24 mouse cellular contexts compared by ENCODE assay signal in the genomic region with DNA sequence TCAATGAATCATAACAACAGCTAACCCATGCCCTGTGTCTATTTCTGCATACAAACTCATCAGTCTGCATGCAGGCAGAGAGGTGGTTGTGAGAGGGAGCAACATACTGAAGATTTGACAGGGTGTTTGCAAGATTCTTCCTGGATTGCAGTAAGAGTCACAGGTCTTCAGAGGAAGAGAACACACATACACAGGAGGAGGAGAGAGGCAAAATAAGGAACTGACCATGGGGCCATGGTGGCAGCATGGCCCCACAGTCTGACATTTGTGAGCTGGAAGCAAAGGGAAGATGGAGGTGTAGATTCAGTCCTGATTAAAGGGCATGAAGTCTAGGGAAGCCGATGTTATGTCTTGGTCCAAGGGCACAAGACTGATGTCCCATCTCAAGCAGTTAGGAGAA.
DNase-seq lines count a peak whose midpoint lies in the region; ATAC-seq and TF ChIP-seq lines count a peak whose summit lies in the region.
"Had no signal": no experiment of that assay in that cellular context is flagged by ENCODE, and none has a peak within 500 bp of the region (broad histone marks: within the 10 kb centered on the region; RNA-seq: fewer than 3 reads in every experiment).

No protein-coding gene starts in this region.

- H3K4me3 ChIP-seq in heart, embryonic 13.5 days = no peak overlapping the region
- H3K4me3 ChIP-seq in heart, adult 2 months = no peak overlapping the region
- H3K4me3 ChIP-seq in heart, embryonic 16.5 days (ENCODE audit: low read length) = no peak overlapping the region
- H3K4me3 ChIP-seq in midbrain, embryonic 11.5 days (ENCODE audit: low read depth, low read length) = no peak overlapping the region
- H3K4me3 ChIP-seq in midbrain, embryonic 13.5 days (replicated peaks) = no peak overlapping the region
- H3K4me3 ChIP-seq: forebrain, embryonic 10.5 days; hindbrain, embryonic 10.5 days; hindbrain, embryonic 13.5 days; intestine, embryonic 15.5 days had no signal

- TF ChIP-seq POLR2A in heart, adult 2 months (IDR thresholded peaks at IDR 0.05; ENCODE audit: insufficient read depth, low read depth, low read length) = no peak

- H3K79me2 ChIP-seq in heart, adult 2 months (replicated peaks; ENCODE audit: control insufficient read depth, insufficient read depth, low read length) = no peaks in the 10 kb centered on the region

- no peak for ATAC-seq in heart, embryonic 13.5 days (ENCODE audit: extremely low read depth, insufficient number of reproducible peaks, low FRiP score, low TSS enrichment)
- no peak for ATAC-seq in heart, embryonic 16.5 days (replicated peaks; ENCODE audit: extremely low read depth, insufficient read depth, low FRiP score)
- no peak for ATAC-seq in midbrain, embryonic 11.5 days (ENCODE audit: low FRiP score)
- ATAC-seq in midbrain, embryonic 13.5 days = no peak
- ATAC-seq: CD4-positive, CD25-positive, alpha-beta regulatory T cell, adult 4 months; forebrain, embryonic 14.5 days; hindbrain, embryonic 16.5 days; intestine, embryonic 15.5 days had no signal

- H3K36me3 ChIP-seq in heart, embryonic 13.5 days = no peaks in the 10 kb centered on the region
- H3K36me3 ChIP-seq in heart, adult 2 months (ENCODE audit: control insufficient read depth, insufficient read depth, low read length) = no peaks in the 10 kb centered on the region
- H3K36me3 ChIP-seq in heart, embryonic 16.5 days (ENCODE audit: control insufficient read depth, insufficient read depth) = no peaks in the 10 kb centered on the region
- no peaks in the 10 kb centered on the region for H3K36me3 ChIP-seq in midbrain, embryonic 11.5 days (ENCODE audit: control insufficient read depth, insufficient read depth, low read length)
- H3K36me3 ChIP-seq in midbrain, embryonic 13.5 days = no peaks in the 10 kb centered on the region
- H3K36me3 ChIP-seq: forebrain, embryonic 10.5 days; hindbrain, embryonic 10.5 days; hindbrain, embryonic 13.5 days; intestine, embryonic 15.5 days had no signal

- WGBS in heart, embryonic 13.5 days = 73% methylated on average over 1 of the region's 1 CpGs
- WGBS in heart, adult 2 months = 69% methylated on average over 1 of the region's 1 CpGs
- 81% methylated on average over 1 of the region's 1 CpGs for WGBS in heart, embryonic 16.5 days
- 100% methylated on average over 1 of the region's 1 CpGs for WGBS in midbrain, embryonic 11.5 days
- 94% methylated on average over 1 of the region's 1 CpGs for WGBS in midbrain, embryonic 13.5 days

- DNase-seq in heart, adult 2 months = no peak
- DNase-seq in heart, adult 8-10 months (ENCODE audit: low spot score) = no peak
- DNase-seq in midbrain, embryonic 11.5 days (ENCODE audit: low spot score, missing footprints) = peak; percentile 75
- DNase-seq in spleen, postnatal 14 days (ENCODE audit: low spot score in 2 of 2) = no peak
- DNase-seq: adrenal gland, adult 8-10 months; adrenal gland, postnatal 25 days; cerebellum, adult 11-12 months; cerebellum, adult 8-10 months; cerebellum, postnatal 10 days; cerebellum, postnatal 36 days; gastrocnemius, postnatal 25 days; heart, postnatal 14 days; kidney, adult 11 months; kidney, adult 8-10 months had no signal

- H3K4me2 ChIP-seq in heart, embryonic 13.5 days = no peak overlapping the region
- no peak overlapping the region for H3K4me2 ChIP-seq in heart, embryonic 16.5 days (ENCODE audit: low read depth, low read length)
- H3K4me2 ChIP-seq in midbrain, embryonic 11.5 days = no peak overlapping the region
- no peak overlapping the region for H3K4me2 ChIP-seq in midbrain, embryonic 13.5 days (replicated peaks)
- H3K4me2 ChIP-seq: hindbrain, embryonic 13.5 days; intestine, embryonic 15.5 days had no signal

- no peaks in the 10 kb centered on the region for H3K27me3 ChIP-seq in heart, embryonic 13.5 days (replicated peaks)
- no peaks in the 10 kb centered on the region for H3K27me3 ChIP-seq in heart, adult 2 months (ENCODE audit: control insufficient read depth, insufficient read depth, low read length)
- no peaks in the 10 kb centered on the region for H3K27me3 ChIP-seq in heart, embryonic 16.5 days (ENCODE audit: control insufficient read depth, insufficient read depth, low read length)
- no peaks in the 10 kb centered on the region for H3K27me3 ChIP-seq in midbrain, embryonic 11.5 days (ENCODE audit: control insufficient read depth, insufficient read depth, low read length)
- H3K27me3 ChIP-seq in midbrain, embryonic 13.5 days = no peaks in the 10 kb centered on the region
- H3K27me3 ChIP-seq: hindbrain, embryonic 13.5 days; intestine, embryonic 15.5 days had no signal

- peak overlapping the region; percentile 51 for H3K27ac ChIP-seq in heart, embryonic 13.5 days (replicated peaks)
- H3K27ac ChIP-seq in heart, adult 2 months = no peak overlapping the region
- peak overlapping the region; percentile 84 for H3K27ac ChIP-seq in heart, embryonic 16.5 days (ENCODE audit: low read length)
- H3K27ac ChIP-seq in midbrain, embryonic 11.5 days (ENCODE audit: low read depth, low read length) = no peak overlapping the region; the same call in 1 of the 2 replicates
- H3K27ac ChIP-seq in midbrain, embryonic 13.5 days = no peak overlapping the region
- H3K27ac ChIP-seq: forebrain, embryonic 10.5 days; hindbrain, embryonic 10.5 days; hindbrain, embryonic 13.5 days; intestine, embryonic 15.5 days had no signal

- H3K9me3 ChIP-seq in heart, embryonic 13.5 days = no peaks in the 10 kb centered on the region
- H3K9me3 ChIP-seq in heart, embryonic 16.5 days (replicated peaks; ENCODE audit: control insufficient read depth, low read length) = no peaks in the 10 kb centered on the region
- H3K9me3 ChIP-seq in midbrain, embryonic 11.5 days (ENCODE audit: control insufficient read depth, low read length) = no peaks in the 10 kb centered on the region
- no peaks in the 10 kb centered on the region for H3K9me3 ChIP-seq in midbrain, embryonic 13.5 days
- H3K9me3 ChIP-seq: forebrain, embryonic 10.5 days; hindbrain, embryonic 10.5 days; hindbrain, embryonic 13.5 days; intestine, embryonic 15.5 days had no signal

- TF ChIP-seq EP300 in heart, adult 2 months (IDR thresholded peaks at IDR 0.05; ENCODE audit: insufficient read depth, low read depth, low read length) = no peak

- H3K9ac ChIP-seq in heart, embryonic 13.5 days = no peak overlapping the region
- H3K9ac ChIP-seq in heart, adult 2 months (ENCODE audit: low read depth, low read length) = no peak overlapping the region
- no peak overlapping the region for H3K9ac ChIP-seq in heart, embryonic 16.5 days (ENCODE audit: low read length)
- no peak overlapping the region for H3K9ac ChIP-seq in midbrain, embryonic 11.5 days (ENCODE audit: low read length)
- H3K9ac ChIP-seq in midbrain, embryonic 13.5 days (replicated peaks) = no peak overlapping the region
- H3K9ac ChIP-seq: hindbrain, embryonic 13.5 days; intestine, embryonic 15.5 days had no signal

- no peak for TF ChIP-seq CTCF in heart, adult 2 months (IDR thresholded peaks at IDR 0.05)

- intact Hi-C loops in heart, adult 2 months (cut with DNase I) = no loop called here

- H3K4me1 ChIP-seq in heart, embryonic 13.5 days = peaks cover 24% of the 10 kb centered on the region
- peaks cover 1% of the 10 kb centered on the region for H3K4me1 ChIP-seq in heart, adult 2 months (ENCODE audit: control insufficient read depth, insufficient read depth, low read length)
- peaks cover 20% of the 10 kb centered on the region for H3K4me1 ChIP-seq in heart, embryonic 16.5 days (ENCODE audit: control insufficient read depth, insufficient read depth, low read length)
- no peaks in the 10 kb centered on the region for H3K4me1 ChIP-seq in midbrain, embryonic 11.5 days (ENCODE audit: control insufficient read depth, insufficient read depth, low read length)
- H3K4me1 ChIP-seq in midbrain, embryonic 13.5 days (replicated peaks) = no peaks in the 10 kb centered on the region
- H3K4me1 ChIP-seq: forebrain, embryonic 10.5 days; hindbrain, embryonic 10.5 days; hindbrain, embryonic 13.5 days; intestine, embryonic 15.5 days had no signal

Comparison
In these comparisons a context has a peak if more than half of its experiments do, and no peak if none do; other contexts are left out.
1. H3K27ac ChIP-seq: peak in heart, embryonic 13.5 days (single experiment) and heart, embryonic 16.5 days (single experiment); none in heart, adult 2 months (single experiment), midbrain, embryonic 11.5 days (single experiment) and midbrain, embryonic 13.5 days (single experiment).